Mouse (Mus musculus): ENCODE measurements around the gene Dmrtc2. TPM values are rescaled to one million over a fixed set of nuclear protein-coding genes. Genes with fewer than 3 reads are reported as not detected.

The Dmrtc2 gene
- total RNA-seq, 2 experiments from 2014 or later = not detected

DNA sequence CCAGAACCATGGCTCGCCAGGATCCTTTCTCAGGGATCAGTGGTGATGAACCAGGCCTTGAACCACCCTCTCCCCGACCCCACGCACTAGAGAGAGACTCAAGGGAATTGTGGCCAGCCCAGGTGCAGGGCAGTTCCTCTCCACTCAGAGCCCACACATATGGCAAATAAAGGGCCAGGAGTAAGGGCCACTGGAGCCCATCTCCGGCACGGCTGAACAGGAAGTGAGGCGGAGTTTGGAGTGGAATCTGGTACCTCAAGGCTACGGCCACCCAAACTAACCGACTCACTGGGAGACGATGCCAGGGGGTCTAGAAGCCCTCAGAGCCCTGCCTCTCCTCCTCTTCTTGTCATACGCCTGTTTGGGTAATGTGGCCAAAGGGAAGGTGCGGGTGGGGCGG lies 27.4 kb downstream of the Dmrtc2 start, which contains the start of gene Cd79a:
TSS of gene Cd79a (plus strand) at position 158 of the 400 bp plus-strand sequence.
- no peak for ATAC-seq (replicated peaks; ENCODE audit: low FRiP score, poor library complexity, severe bottlenecking)

DNA sequence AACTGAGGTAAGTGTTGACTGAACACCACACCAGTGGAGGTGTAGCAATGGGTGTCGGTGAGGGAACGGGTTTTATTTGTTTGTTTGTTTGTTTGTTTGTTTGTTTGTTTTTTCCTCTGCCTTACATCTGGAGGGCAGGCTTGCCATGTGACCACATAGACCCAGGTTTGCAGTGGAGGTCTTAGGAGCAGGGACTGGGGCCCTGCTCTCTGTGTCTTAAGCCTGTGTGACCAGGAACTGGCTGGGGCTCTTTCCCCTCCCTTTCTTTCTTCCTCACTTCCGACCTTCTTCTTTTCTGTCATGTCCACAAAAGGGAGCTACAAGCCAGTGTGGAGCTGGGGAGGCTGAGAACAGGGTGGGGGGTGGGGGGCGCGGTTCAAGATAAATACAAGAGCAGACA lies 28.1 kb downstream of the Dmrtc2 start:
- no peak for ATAC-seq (replicated peaks; ENCODE audit: low FRiP score, poor library complexity, severe bottlenecking)

DNA sequence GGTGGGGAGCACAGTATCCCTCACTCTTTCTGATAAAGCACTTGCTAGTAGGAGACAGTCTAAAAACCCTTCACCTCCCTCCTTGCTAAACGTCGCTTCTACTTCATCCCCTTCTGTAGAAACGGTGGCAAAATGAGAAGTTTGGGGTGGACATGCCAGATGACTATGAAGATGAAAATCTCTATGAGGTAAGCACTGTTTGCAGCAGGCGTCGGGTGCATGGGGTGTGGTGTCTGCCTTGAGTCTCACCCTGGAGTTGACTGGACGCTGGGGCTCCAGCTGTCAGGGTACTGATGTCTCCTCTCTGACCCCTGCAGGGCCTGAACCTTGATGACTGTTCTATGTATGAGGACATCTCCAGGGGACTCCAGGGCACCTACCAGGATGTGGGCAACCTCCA lies 31.3 kb downstream of the Dmrtc2 start:
- ATAC-seq (replicated peaks; ENCODE audit: low FRiP score, poor library complexity, severe bottlenecking) = no peak

DNA sequence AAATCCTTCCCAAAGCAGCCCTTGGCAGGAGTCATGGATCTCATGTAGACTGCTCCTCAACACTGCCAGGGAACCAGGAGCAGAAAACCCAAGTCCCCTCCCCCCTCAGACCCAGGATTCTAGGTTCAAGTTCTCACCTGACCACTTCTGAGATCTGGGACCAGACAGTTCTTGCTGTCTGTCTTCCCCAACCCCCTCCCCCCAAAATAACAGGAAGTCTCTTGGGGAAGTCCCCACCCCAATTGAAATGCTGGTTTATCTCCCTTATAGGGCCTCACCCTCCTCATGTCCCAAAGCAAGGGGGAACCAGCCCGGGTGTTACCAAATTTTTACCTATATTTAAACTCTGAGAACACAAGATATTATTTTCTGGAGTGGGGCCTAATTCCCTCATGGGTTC lies 32.0 kb downstream of the Dmrtc2 start:
- ATAC-seq (replicated peaks; ENCODE audit: low FRiP score, poor library complexity, severe bottlenecking) = no peak

DNA sequence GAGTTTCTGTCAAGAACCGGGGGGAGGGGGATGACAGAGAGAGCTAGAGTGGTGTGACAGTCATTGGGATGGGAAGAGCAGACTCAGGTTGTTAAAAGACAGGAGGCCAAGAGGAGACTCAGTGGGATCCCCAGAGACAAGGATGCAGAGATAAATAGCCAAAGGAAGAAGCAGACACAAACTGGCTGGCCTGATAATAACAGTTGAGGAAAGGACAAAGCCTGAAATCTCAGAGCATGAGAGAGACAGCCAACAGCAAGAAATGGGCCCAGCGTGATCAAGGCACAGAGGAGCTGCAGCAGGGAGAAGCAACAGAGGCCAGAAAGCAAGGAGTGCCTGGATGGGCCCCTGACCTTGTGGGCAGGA lies 32.4 kb downstream of the Dmrtc2 start:
- ATAC-seq (replicated peaks; ENCODE audit: low FRiP score, poor library complexity, severe bottlenecking) = no peak

DNA sequence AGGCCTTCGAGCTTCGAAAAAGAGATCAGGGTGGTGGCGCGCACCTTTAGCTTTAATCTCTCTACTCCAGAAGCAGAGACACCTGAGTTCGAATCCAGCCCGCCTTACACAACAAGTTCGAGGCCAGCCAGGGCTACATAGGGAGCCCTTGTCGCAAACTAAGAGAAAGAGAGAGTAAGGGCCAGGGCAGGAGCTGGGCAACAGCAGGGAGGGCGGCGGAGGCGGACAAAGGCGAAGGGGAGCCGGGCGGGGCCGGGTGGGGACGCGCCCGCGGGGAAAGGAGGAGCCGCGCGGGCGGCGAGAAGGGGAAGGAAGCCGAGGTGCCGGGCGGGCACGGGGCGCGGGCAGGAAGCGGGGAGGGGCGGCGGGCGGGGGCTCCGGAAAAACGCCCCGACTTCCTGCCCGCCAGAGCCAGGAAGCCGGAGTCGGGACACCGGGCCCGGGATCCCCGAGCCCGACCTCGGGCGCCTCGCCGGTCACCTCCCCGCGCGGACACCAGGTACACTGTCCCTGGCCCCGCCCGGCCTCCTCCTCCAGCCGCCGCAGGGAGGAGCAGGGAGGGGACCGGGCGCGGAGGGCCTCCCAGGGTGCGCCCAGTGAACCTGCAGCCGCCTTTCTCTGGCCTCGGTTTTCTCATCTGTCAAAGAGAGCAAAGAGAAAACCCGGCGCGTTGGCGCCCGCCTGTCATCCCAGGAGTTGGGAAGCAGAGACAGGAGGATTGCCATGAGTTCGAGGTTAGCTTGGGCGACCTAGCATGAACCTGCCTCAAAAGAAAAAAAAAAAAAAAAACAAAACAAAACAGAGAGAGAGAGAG lies 33.0 kb downstream of the Dmrtc2 start, which contains the start of gene Arhgef1:
TSS of gene Arhgef1 (plus strand) at position 283 of the 814 bp plus-strand sequence.
- peak; percentile 56 for ATAC-seq (replicated peaks; ENCODE audit: low FRiP score, poor library complexity, severe bottlenecking)

DNA sequence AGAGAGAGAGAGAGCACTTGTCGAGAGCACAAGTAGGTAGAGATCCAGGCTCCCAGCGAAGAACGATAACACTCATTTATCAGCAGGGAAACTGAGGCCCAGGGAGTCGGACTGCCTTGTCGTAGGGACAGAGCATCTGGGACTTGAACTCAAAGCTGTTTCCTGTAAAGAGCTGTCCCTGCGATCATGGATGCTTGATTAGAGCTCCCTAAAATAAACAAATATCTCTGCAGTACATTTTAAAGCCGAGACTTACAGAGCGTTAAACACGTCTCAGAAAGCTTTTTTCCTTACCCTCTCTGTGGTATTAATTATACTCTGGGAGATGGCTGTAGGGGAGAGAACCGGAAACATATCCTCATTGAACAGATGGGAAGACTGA lies 33.6 kb downstream of the Dmrtc2 start:
- no peak for ATAC-seq (replicated peaks; ENCODE audit: low FRiP score, poor library complexity, severe bottlenecking)

DNA sequence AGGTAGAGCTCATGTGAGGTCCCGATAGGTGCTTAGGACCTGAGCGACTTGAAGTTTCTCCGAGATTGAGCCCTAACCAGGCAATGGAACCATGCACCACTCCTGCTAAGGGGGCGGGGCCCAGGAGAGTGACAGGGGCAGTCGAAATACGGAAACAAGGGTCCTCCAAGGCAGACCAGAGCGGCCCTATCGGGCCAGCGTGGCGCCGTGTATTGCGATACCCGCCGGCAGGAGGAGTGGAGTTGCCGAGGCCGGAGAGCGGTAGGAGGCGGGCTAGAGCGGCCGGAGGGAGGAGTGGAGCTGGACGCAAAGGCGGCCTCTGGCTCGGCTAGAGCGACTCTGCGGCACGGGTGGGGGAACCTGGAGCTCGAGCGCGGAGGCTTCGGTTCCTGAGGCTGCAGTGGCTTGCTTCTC lies 34.2 kb downstream of the Dmrtc2 start:
- ATAC-seq (replicated peaks; ENCODE audit: low FRiP score, poor library complexity, severe bottlenecking) = peak; percentile 89

DNA sequence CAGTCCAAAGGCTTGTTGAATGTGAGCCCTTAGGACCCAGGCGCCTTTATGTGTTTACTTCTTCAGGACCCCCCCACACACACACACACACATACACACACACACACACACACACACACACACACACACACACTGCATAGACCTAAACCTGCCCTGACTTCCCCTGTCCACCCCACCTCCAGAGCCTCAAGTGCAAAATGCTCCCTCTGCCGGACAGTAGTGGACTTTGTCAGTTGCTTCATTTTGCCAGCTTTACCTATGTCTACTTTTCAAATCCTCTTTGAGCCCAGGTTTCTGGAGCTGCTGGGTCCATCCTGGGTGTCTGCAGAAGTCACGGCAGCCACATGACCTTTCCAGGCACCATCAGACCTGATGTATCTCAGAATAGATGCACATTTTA lies 35.1 kb downstream of the Dmrtc2 start:
- peak; percentile 69 for ATAC-seq (replicated peaks; ENCODE audit: low FRiP score, poor library complexity, severe bottlenecking)

DNA sequence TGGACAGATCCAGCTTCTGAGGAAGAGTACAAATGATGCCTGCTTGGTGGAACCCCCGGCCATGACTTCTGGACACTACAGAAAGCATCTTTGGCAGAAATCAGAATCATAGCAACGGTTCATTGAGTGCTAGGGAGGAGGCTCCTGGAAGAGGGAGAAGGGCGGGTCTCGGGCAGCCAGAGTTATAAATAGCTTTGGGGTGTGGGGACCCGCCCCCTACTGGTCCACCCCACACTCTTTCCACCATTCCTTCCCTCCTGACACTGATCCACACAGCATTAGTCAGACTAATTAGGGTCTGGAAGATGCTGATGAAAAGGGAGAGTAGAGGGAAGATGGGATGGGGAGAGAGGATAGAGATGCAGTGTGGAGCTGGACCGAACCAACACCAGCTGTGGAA lies 36.7 kb downstream of the Dmrtc2 start:
- no peak for ATAC-seq (replicated peaks; ENCODE audit: low FRiP score, poor library complexity, severe bottlenecking)

DNA sequence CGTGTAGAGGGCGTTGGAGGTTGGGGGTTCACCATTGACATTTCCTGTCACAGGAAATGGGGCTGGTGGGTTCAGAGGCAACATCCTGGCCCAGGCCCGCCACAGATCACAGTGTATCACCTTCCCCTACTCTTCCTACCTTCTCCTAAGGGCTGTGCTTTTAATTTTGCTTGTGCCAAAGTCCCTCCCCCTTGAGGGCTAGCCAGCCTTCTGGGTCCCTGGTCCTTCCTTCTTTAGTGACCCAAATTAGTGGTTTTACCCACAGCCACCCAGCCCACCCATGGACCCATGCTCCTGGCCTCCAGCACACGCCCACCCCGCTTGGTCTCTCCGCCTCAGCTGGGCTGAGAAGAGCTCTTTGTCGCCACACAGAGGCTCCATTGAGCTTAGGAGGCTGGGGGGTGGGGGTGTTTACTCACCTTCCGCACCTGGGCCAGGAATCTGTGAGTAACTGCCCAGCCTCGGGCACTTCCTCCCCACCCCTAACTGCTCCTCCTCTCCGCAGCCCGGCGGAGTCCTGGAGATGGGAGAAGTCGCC lies 37.4 kb downstream of the Dmrtc2 start:
- no peak for ATAC-seq (replicated peaks; ENCODE audit: low FRiP score, poor library complexity, severe bottlenecking)

DNA sequence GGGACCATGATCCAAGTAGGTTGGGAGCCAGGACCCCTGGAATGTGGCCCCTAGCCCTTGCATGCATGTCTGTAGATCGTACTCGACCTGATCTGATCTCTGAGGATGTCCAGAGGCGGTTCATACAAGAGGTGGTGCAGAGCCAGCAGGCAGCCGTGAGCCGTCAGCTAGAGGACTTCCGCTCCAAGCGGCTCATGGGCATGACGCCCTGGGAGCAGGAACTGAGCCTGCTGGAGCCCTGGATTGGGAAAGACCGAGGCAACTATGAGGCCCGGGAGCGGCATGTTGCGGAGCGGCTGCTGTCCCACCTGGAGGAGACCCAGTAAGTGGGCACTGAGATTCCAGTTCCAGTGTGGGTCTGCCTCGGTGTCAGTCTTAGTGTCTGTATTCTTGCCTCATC lies 42.6 kb downstream of the Dmrtc2 start:
- no peak for ATAC-seq (replicated peaks; ENCODE audit: low FRiP score, poor library complexity, severe bottlenecking)

DNA sequence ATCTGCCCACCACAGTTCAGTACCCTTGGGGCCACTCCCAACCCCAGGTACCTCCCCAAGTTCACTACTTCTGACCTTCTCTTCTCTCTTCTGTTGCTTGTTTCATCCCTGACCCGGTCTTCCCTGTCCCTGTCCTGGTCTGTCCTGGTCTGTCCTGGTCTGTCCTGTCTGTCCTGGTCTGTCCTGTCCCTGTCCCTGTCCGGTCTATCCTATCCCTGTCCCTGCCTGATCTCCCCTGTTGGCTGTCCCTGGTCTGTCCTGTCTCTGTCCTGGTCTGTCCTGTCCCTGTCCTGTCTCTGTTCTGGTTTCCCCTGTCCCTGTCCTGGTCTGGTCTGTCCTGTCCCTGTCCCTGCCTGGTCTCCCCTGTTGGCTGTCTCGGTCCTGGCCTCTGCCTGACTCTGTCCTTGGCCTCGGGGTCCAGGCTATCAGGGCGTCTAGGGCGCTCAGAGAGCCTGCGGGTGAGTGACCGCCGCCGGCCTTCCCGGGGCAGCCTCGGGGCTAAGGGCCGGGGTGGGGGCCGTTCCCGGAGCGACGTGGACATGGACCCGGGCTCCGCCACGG lies 49.0 kb downstream of the Dmrtc2 start:
- no peak for ATAC-seq (replicated peaks; ENCODE audit: low FRiP score, poor library complexity, severe bottlenecking)

DNA sequence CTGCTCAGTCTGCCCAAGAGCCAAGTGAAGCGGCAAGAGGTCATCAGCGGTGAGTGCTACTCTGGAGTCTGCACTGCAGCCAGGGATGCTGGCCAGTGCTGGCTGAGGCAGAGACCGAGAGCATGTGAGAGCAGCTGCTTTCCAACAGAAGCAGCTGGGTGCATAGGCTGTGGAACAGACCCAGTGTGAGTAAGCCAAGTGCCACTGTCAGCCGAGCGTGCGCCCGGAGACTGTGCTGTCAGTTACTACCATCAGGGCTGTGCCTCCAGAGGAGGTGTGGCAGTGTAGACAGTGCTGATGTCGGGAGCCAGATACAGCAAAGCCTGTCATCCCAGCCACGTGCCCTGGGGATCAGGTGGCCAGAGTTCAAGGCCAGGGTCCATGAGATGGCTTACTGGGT lies 49.9 kb downstream of the Dmrtc2 start:
- no peak for ATAC-seq (replicated peaks; ENCODE audit: low FRiP score, poor library complexity, severe bottlenecking)

Other genes starting within 250 kb of the Dmrtc2 start
- not detected in 2 replicates for gene Lypd3, start 233.5 kb upstream of the Dmrtc2 start, total RNA-seq (2015; ENCODE audit: low replicate concordance)
- not detected in 2 replicates for gene Lypd3, start 233.5 kb upstream of the Dmrtc2 start, total RNA-seq (2017; ENCODE audit: low replicate concordance)
- gene Tex101, start 193.4 kb upstream of the Dmrtc2 start, total RNA-seq (2015; ENCODE audit: low replicate concordance) = not detected in 2 replicates
- not detected in 2 replicates for gene Tex101, start 193.4 kb upstream of the Dmrtc2 start, total RNA-seq (2017; ENCODE audit: low replicate concordance)
- gene BC049730, start 160.8 kb upstream of the Dmrtc2 start, total RNA-seq (2015; ENCODE audit: low replicate concordance) = not detected in 2 replicates
- gene BC049730, start 160.8 kb upstream of the Dmrtc2 start, total RNA-seq (2017; ENCODE audit: low replicate concordance) = not detected in 2 replicates
- gene Gm4763, start 143.1 kb upstream of the Dmrtc2 start, total RNA-seq (2015; ENCODE audit: low replicate concordance) = not detected in 2 replicates
- gene Gm4763, start 143.1 kb upstream of the Dmrtc2 start, total RNA-seq (2017; ENCODE audit: low replicate concordance) = not detected in 2 replicates
- gene Cd177, start 109.7 kb upstream of the Dmrtc2 start, total RNA-seq (2015; ENCODE audit: low replicate concordance) = 66.3 and 90.3 TPM in 2 replicates
- gene Cd177, start 109.7 kb upstream of the Dmrtc2 start, total RNA-seq (2017; ENCODE audit: low replicate concordance) = 93.1 and 113 TPM in 2 replicates
- 5.4 and 9.2 TPM in 2 replicates for gene Ceacam10, start 92.9 kb upstream of the Dmrtc2 start, total RNA-seq (2015; ENCODE audit: low replicate concordance)
- gene Ceacam10, start 92.9 kb upstream of the Dmrtc2 start, total RNA-seq (2017; ENCODE audit: low replicate concordance) = 3.9 and 9.7 TPM in 2 replicates
- gene Gm9844, start 7.8 kb upstream of the Dmrtc2 start, total RNA-seq (2015; ENCODE audit: low replicate concordance) = not detected in 2 replicates
- 1.4 TPM in 1 of 2 replicates, not detected in the other for gene Gm9844, start 7.8 kb upstream of the Dmrtc2 start, total RNA-seq (2017; ENCODE audit: low replicate concordance)
- not detected in 2 replicates for gene Lypd4, start 116 bp upstream of the Dmrtc2 start, total RNA-seq (2015; ENCODE audit: low replicate concordance)
- not detected in 2 replicates for gene Lypd4, start 116 bp upstream of the Dmrtc2 start, total RNA-seq (2017; ENCODE audit: low replicate concordance)
- gene Rps19, start 14.3 kb downstream of the Dmrtc2 start, total RNA-seq (2015; ENCODE audit: low replicate concordance) = 474 and 634 TPM in 2 replicates
- gene Rps19, start 14.3 kb downstream of the Dmrtc2 start, total RNA-seq (2017; ENCODE audit: low replicate concordance) = 204 and 237 TPM in 2 replicates
- 0.84 and 0.96 TPM in 2 replicates for gene Cd79a, start 27.3 kb downstream of the Dmrtc2 start, total RNA-seq (2015; ENCODE audit: low replicate concordance)
- gene Cd79a, start 27.3 kb downstream of the Dmrtc2 start, total RNA-seq (2017; ENCODE audit: low replicate concordance) = 0.43 TPM in 1 of 2 replicates, not detected in the other
- 39.7 and 42.3 TPM in 2 replicates for gene Arhgef1, start 32.9 kb downstream of the Dmrtc2 start, total RNA-seq (2015; ENCODE audit: low replicate concordance)
- 25.0 and 31.2 TPM in 2 replicates for gene Arhgef1, start 32.9 kb downstream of the Dmrtc2 start, total RNA-seq (2017; ENCODE audit: low replicate concordance)
- gene Gm4881, start 74.4 kb downstream of the Dmrtc2 start, total RNA-seq (2015; ENCODE audit: low replicate concordance) = not detected in 2 replicates
- gene Gm4881, start 74.4 kb downstream of the Dmrtc2 start, total RNA-seq (2017; ENCODE audit: low replicate concordance) = not detected in 2 replicates
- gene Rabac1, start 102.7 kb downstream of the Dmrtc2 start, total RNA-seq (2015; ENCODE audit: low replicate concordance) = 11.7 and 35.0 TPM in 2 replicates
- 11.0 and 11.3 TPM in 2 replicates for gene Rabac1, start 102.7 kb downstream of the Dmrtc2 start, total RNA-seq (2017; ENCODE audit: low replicate concordance)
- 11.5 and 14.6 TPM in 2 replicates for gene Atp1a3, start 135.9 kb downstream of the Dmrtc2 start, total RNA-seq (2015; ENCODE audit: low replicate concordance)
- 3.8 and 4.9 TPM in 2 replicates for gene Atp1a3, start 135.9 kb downstream of the Dmrtc2 start, total RNA-seq (2017; ENCODE audit: low replicate concordance)
- gene Grik5, start 202.3 kb downstream of the Dmrtc2 start, total RNA-seq (2015; ENCODE audit: low replicate concordance) = 4.0 and 8.1 TPM in 2 replicates
- gene Grik5, start 202.3 kb downstream of the Dmrtc2 start, total RNA-seq (2017; ENCODE audit: low replicate concordance) = 6.6 and 14.4 TPM in 2 replicates
- gene Zfp574, start 202.5 kb downstream of the Dmrtc2 start, total RNA-seq (2015; ENCODE audit: low replicate concordance) = 1.9 and 2.7 TPM in 2 replicates
- 2.0 and 2.1 TPM in 2 replicates for gene Zfp574, start 202.5 kb downstream of the Dmrtc2 start, total RNA-seq (2017; ENCODE audit: low replicate concordance)

Measured in erythroblast, adult 5-6 weeks (primary cell).